Mouse (Mus musculus) liver, adult 10 weeks (tissue): Measurements from ENCODE around the gene Pias3. TPM values are rescaled to one million over a fixed set of nuclear protein-coding genes. Genes with fewer than 3 reads are reported as not detected.

Experiments
- polyA plus RNA-seq: library from polyadenylated mRNA; stranded (reverse); fragments of 350-450 nt; fragmentation: Illumina TruSeq; extraction: RNeasy Lipid Tissue Mini Kit (QIAGEN cat#74804); gene quantifications from one replicate; pipeline ENCODE4 v1.2.3, GENCODE M21; 2014; ENCODE audit warnings: low read depth, low replicate concordance

Pias3 gene
- polyA plus RNA-seq, result 2.7 TPM

GRCm38 (mm10) chr3:96696198-96696765, at the start of gene Pias3:
TSS of gene Pias3 (plus strand) at chr3:96696384.

GRCm38 (mm10) chr3:96669727-96670468, 26.3 kb upstream of the Pias3 start, which contains the start of gene Ankrd35:
TSS of gene Ankrd35 (plus strand) at chr3:96670131.

GRCm38 (mm10) chr3:96707903-96708683, 11.9 kb downstream of the Pias3 start, which contains the start of gene Nudt17:
TSS of gene Nudt17 (minus strand) at chr3:96708562.

DNA sequence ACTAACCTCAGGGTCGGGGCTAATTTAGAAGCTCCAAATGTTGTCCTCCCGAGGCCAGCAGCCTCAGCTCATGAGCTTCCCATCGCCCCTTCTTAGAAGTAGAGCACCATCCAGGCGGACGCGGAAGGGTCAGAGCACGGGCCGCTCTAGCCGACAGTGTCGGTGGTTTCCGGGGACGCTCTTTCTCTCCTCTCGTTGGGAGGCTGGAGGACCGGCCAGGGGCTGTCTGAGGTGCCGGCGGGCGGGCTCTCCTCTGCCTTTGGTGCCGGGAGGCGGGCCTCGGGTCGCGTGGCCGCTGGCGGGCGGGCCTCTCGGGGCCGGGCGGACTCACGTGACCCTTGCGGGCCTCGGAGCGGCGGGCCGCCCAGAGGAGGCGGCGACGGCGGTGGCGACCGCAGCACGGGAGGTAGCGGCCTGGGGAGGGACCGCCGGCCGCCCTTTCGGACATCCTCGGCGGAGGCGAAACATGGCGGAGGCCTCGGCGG, 31.2 kb downstream of the Pias3 start, which contains the start of the genes Polr3c and Rnf115:
Polr3c (minus strand) TSS at position 286 of the 485 bp plus-strand sequence.
Rnf115 (plus strand) TSS at position 322 of the 485 bp plus-strand sequence.

Other genes starting within 250 kb of the Pias3 start
- not detected for gene BC107364, start 244.1 kb upstream of the Pias3 start, polyA plus RNA-seq
- gene Hfe2, start 171.2 kb upstream of the Pias3 start, polyA plus RNA-seq, result 65.1 TPM
- gene Txnip, start 138.4 kb upstream of the Pias3 start, polyA plus RNA-seq, result 30.9 TPM
- not detected for gene Gm16253, start 119.4 kb upstream of the Pias3 start, polyA plus RNA-seq
- gene Polr3gl, start 102.2 kb upstream of the Pias3 start, polyA plus RNA-seq, result 22.8 TPM
- not detected for gene Ankrd34a, start 99.7 kb upstream of the Pias3 start, polyA plus RNA-seq
- gene Lix1l, start 95.2 kb upstream of the Pias3 start, polyA plus RNA-seq, result 3.8 TPM
- gene Rbm8a, start 66.5 kb upstream of the Pias3 start, polyA plus RNA-seq, result 21.6 TPM
- gene Pex11b, start 61.0 kb upstream of the Pias3 start, polyA plus RNA-seq, result 14.7 TPM
- gene Gm42957, start 60.9 kb upstream of the Pias3 start, polyA plus RNA-seq, result not detected
- gene Itga10, start 50.8 kb upstream of the Pias3 start, polyA plus RNA-seq, result 0.26 TPM
- not detected for gene Ankrd35, start 26.3 kb upstream of the Pias3 start, polyA plus RNA-seq
- not detected for gene Nudt17, start 12.2 kb downstream of the Pias3 start, polyA plus RNA-seq
- gene Polr3c, start 31.2 kb downstream of the Pias3 start, polyA plus RNA-seq, result 11.7 TPM
- gene Rnf115, start 31.3 kb downstream of the Pias3 start, polyA plus RNA-seq, result 65.2 TPM
- 28.7 TPM for gene Pdzk1, start 132.9 kb downstream of the Pias3 start, polyA plus RNA-seq
- gene Cd160, start 133.0 kb downstream of the Pias3 start, polyA plus RNA-seq, result 0.48 TPM
- 0.32 TPM for gene Gja5, start 208.3 kb downstream of the Pias3 start, polyA plus RNA-seq
- gene Gpr89, start 209.0 kb downstream of the Pias3 start, polyA plus RNA-seq, result 11.7 TPM
- not detected for gene Gja8, start 229.6 kb downstream of the Pias3 start, polyA plus RNA-seq